Mouse (Mus musculus) liver, embryonic 14.5 days (tissue): ENCODE data around the gene Pdia5. TPM values are rescaled to one million over a fixed set of nuclear protein-coding genes. Genes with fewer than 3 reads are reported as not detected.

Experiments used
- ATAC-seq: fragments of 200-750 bp; cut with Nextera tagmentation; 2 replicates; pipeline ENCODE4 v1.8.0; 2017; ENCODE audit warnings: moderate number of reproducible peaks, mild to moderate bottlenecking, moderate library complexity; ENCODE audit not compliant: insufficient read depth
- DNase-seq, 3 experiments: peaks; one replicate each; pipeline ENCODE4 v3.0.0-alpha.2; 2012 to 2013; ENCODE audit warnings: low read depth in 3 of 3, low spot score in 3 of 3
- H3K27ac ChIP-seq: fragments of 300-500 bp; sonication (generic); 2 replicates; pipeline ENCODE4 v1.5.1; 2014; ENCODE audit warnings: moderate library complexity, mild to moderate bottlenecking, control low read depth, inconsistent platforms
- H3K27me3 ChIP-seq: fragments of 300-500 bp; sonication (generic); 2 replicates; pipeline ENCODE4 v1.6.1; 2014; ENCODE audit warnings: mild to moderate bottlenecking, low read length, moderate library complexity; ENCODE audit not compliant: control insufficient read depth, insufficient read depth
- H3K36me3 ChIP-seq: fragments of 300-500 bp; sonication (generic); replicated peaks from 2 replicates; pipeline ENCODE4 v1.6.1; 2014; ENCODE audit warnings: low read depth; ENCODE audit not compliant: control insufficient read depth, insufficient read depth
- H3K4me1 ChIP-seq, 2 experiments: fragments of 200-500 bp in 1 of 2; fragments of 300-500 bp in 1 of 2; sonication (generic) in 1 of 2; replicated peaks; 2 replicates each; pipeline ENCODE4 v1.6.1; 2012 to 2014; ENCODE audit warnings: antibody characterized with exemption in 1 of 2, inconsistent platforms in 1 of 2, low read length in 1 of 2; ENCODE audit not compliant: control insufficient read depth in 2 of 2, insufficient read depth in 2 of 2
- H3K4me2 ChIP-seq: fragments of 300-500 bp; sonication (generic); 2 replicates; pipeline ENCODE4 v1.6.1; 2014; ENCODE audit warnings: low read depth, mild to moderate bottlenecking, control low read depth, moderate library complexity
- H3K4me3 ChIP-seq, 2 experiments: fragments of 200-500 bp in 1 of 2; fragments of 300-500 bp in 1 of 2; sonication (generic) in 1 of 2; 2 replicates each; pipeline ENCODE4 v1.5.1; 2012 to 2014; ENCODE audit warnings: low read depth in 2 of 2, low read length in 2 of 2, mild to moderate bottlenecking in 2 of 2, control low read depth in 1 of 2, inconsistent platforms in 1 of 2, moderate library complexity in 1 of 2; ENCODE audit not compliant: insufficient read depth in 1 of 2
- H3K9ac ChIP-seq: fragments of 300-500 bp; sonication (generic); replicated peaks from 2 replicates; pipeline ENCODE4 v1.6.1; 2014; ENCODE audit warnings: mild to moderate bottlenecking, control low read depth, moderate library complexity
- H3K9me3 ChIP-seq: fragments of 300-500 bp; sonication (generic); 2 replicates; pipeline ENCODE4 v1.6.1; 2016; ENCODE audit warnings: low read length, mixed read lengths; ENCODE audit not compliant: control insufficient read depth
- CTCF ChIP-seq: IDR thresholded peaks from 2 replicates; pipeline ENCODE4 v1.5.1; 2016; ENCODE audit warnings: antibody characterized with exemption, low read depth, control low read depth
- EP300 ChIP-seq: IDR thresholded peaks from 2 replicates; pipeline ENCODE4 v1.6.1; 2016; ENCODE audit warnings: antibody characterized with exemption, low read depth
- WGBS: fragments of 180-500 bp; shearing (Covaris S2); extraction: QIAGEN DNeasy Blood & Tissue Kit; methylation state at CpG from one replicate; pipeline ENCODE4 v1.1.7; 2014; ENCODE audit not compliant: insufficient replicate concordance; 5-methylcytosine and 5-hydroxymethylcytosine counted together
- polyA plus RNA-seq, 2 experiments: library from polyadenylated mRNA; depleted of rRNA in 1 of 2; stranded (reverse) in 1 of 2; unstranded in 1 of 2; fragments of >200 nt; fragmentation: Nextera tagmentation in 1 of 2; extraction: Ambion mirVana in 1 of 2; gene quantifications; 2 replicates each; pipeline versions ENCODE4 v1.2.1 to v1.2.3; 2012 to 2014

The Pdia5 gene
- polyA plus RNA-seq (2012; rRNA removed) (23.2 and 32.9 TPM in 2 replicates), polyA plus RNA-seq (2014; fragmentation: Nextera tagmentation; extraction: Ambion mirVana) (25.8 and 27.0 TPM in 2 replicates)

- Histone ChIP-seq H3K4me1 (peaks cover 0 to 6% of the 10 kb centered on the region in 2 experiments; a peak in 2 of 4 replicates), H3K36me3 (no peaks in the 10 kb centered on the region), H3K4me2 (peak within 1 kb of the TSS; percentile 64), H3K9me3 (no peaks in the 10 kb centered on the region), H3K4me3 (peak within 1 kb of the TSS; percentile 51 to 63), H3K9ac (no peak within 1 kb of the TSS; the same call in 1 of the 2 replicates), H3K27me3 (peaks cover 6% of the 10 kb centered on the region), H3K27ac (no peak within 1 kb of the TSS)
- DNase-seq = peak; percentile 46 to 59 (median 53)
- under 1% methylated on average over 65 of the region's 66 CpGs for WGBS
- peak; percentile 72 for ATAC-seq
- no peak for TF ChIP-seq EP300
- no peak for TF ChIP-seq CTCF
These were observed at the start of gene Pdia5 for GRCm38 (mm10) chr16:35490231-35491070. Pdia5 (minus strand) TSS chr16:35490873.

- ATAC-seq = no peak
- no peak for TF ChIP-seq EP300
- TF ChIP-seq CTCF = no peak
- H3K36me3 ChIP-seq = no peaks in the 10 kb centered on the region
- DNase-seq = no peak
- H3K27ac ChIP-seq = no peak overlapping the region
- H3K9me3 ChIP-seq = no peaks in the 10 kb centered on the region
- H3K4me1 ChIP-seq = no peaks in the 10 kb centered on the region
- no peak overlapping the region for H3K4me2 ChIP-seq
- peaks cover 48% of the 10 kb centered on the region for H3K27me3 ChIP-seq
- H3K9ac ChIP-seq = no peak overlapping the region
- no peak overlapping the region for H3K4me3 ChIP-seq
- 26% methylated on average over 9 of the region's 10 CpGs for WGBS
These were observed 48.4 kb upstream of the Pdia5 start for GRCm38 (mm10) chr16:35539041-35539440.

- no peak overlapping the region for H3K4me2 ChIP-seq
- no peak overlapping the region for H3K4me3 ChIP-seq
- H3K9ac ChIP-seq = no peak overlapping the region
- no peak for TF ChIP-seq EP300
- no peak for TF ChIP-seq CTCF
- WGBS = 50% methylated on average over 8 of the region's 8 CpGs
- no peaks in the 10 kb centered on the region for H3K36me3 ChIP-seq
- H3K4me1 ChIP-seq = no peaks in the 10 kb centered on the region
- no peak overlapping the region for H3K27ac ChIP-seq
- H3K9me3 ChIP-seq = no peaks in the 10 kb centered on the region
- no peak for ATAC-seq
- DNase-seq = no peak
- H3K27me3 ChIP-seq = peaks cover 41% of the 10 kb centered on the region
These were observed 47.0 kb upstream of the Pdia5 start for GRCm38 (mm10) chr16:35537651-35538050.

GRCm38 (mm10) chr16:35534630-35535029, 44.0 kb upstream of the Pdia5 start:
- 54% methylated on average over 3 of the region's 3 CpGs for WGBS
- DNase-seq = no peak
- H3K27ac ChIP-seq = no peak overlapping the region
- no peaks in the 10 kb centered on the region for H3K4me1 ChIP-seq
- peaks cover 11% of the 10 kb centered on the region for H3K27me3 ChIP-seq
- no peaks in the 10 kb centered on the region for H3K9me3 ChIP-seq
- ATAC-seq = no peak
- H3K4me2 ChIP-seq = no peak overlapping the region
- no peaks in the 10 kb centered on the region for H3K36me3 ChIP-seq
- no peak overlapping the region for H3K4me3 ChIP-seq
- no peak overlapping the region for H3K9ac ChIP-seq
- TF ChIP-seq CTCF = no peak
- TF ChIP-seq EP300 = no peak

- H3K9ac ChIP-seq = no peak overlapping the region
- H3K4me2 ChIP-seq = no peak overlapping the region
- H3K27me3 ChIP-seq = no peaks in the 10 kb centered on the region
- WGBS = 52% methylated on average over 4 of the region's 4 CpGs
- no peaks in the 10 kb centered on the region for H3K9me3 ChIP-seq
- H3K4me1 ChIP-seq = no peaks in the 10 kb centered on the region
- DNase-seq = no peak
- no peak overlapping the region for H3K4me3 ChIP-seq
- no peaks in the 10 kb centered on the region for H3K36me3 ChIP-seq
- no peak for ATAC-seq
- H3K27ac ChIP-seq = no peak overlapping the region
- TF ChIP-seq EP300 = no peak
- TF ChIP-seq CTCF = no peak
These were observed 33.5 kb upstream of the Pdia5 start for GRCm38 (mm10) chr16:35524200-35524599.
